Mouse (Mus musculus): ENCODE results near the gene Fmn2. TPM values are rescaled to one million over a fixed set of nuclear protein-coding genes. Genes with fewer than 3 reads are reported as not detected.

Fmn2 gene
- total RNA-seq, 2 experiments from 2014 or later, result 0.20 to 0.33 TPM

DNA sequence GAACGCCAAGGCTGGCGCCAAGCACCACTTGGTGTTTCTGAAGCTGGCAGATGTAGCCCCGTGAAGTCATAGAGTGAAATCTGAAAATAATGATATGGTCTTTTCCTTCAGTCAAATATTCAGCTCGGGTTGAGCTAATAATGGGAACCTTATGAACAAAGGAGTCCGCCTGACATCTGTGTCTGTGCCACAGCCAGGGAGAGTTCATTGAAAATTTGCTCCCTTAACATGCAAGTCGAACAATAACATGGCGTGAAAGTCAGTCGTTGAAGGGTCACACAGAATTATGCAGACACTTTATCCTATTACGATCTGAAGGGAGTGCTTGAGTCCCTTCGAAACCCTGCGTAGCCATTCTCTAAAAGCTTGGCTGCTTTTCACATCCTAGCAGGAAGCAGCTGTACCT is 147.8 kb downstream of the Fmn2 start:
- intact Hi-C loops (cut with DNase I), result no loop called here
- no peak for DNase-seq

DNA sequence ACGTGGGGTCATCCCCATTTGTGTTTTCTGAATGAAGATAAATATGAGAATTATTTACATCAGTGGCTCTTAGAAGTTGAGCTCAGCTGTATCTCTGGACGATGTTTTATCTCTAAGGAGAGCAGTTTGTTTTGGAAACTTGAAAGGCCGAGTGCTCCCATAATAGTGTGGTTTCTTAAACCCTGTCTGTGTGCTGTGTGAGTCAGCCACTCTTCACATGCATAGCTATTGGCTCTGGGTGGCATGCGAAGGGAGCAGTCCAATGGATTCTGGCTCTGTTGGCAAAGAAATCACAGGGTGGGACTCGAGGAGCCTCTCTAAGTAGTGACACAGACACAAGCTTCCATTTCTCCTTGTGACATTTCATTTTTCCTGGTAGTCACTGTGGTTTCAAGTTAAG is 152.9 kb downstream of the Fmn2 start:
- intact Hi-C loops (cut with DNase I), result no loop called here
- DNase-seq, result no peak

DNA sequence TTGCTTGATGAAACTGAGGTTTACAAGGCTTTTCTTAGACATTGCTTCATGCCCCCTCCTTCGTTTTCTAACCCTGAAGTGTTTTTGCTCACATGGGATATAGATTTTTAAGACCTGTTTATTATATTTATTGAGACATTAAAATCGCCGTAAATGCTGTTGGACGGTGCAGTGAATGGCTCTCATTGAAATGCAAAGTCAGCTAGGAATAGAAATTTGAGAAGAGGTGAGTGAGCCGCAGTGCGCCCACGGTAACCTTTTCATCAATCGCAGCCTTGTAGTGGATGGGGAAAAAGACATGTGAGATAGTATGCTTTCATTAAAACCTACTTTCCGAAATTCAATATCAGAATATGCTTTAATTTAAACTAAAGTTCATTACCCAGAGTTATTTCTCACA is 153.7 kb downstream of the Fmn2 start:
- DNase-seq, result no peak
- intact Hi-C loops (cut with DNase I), result no loop called here

DNA sequence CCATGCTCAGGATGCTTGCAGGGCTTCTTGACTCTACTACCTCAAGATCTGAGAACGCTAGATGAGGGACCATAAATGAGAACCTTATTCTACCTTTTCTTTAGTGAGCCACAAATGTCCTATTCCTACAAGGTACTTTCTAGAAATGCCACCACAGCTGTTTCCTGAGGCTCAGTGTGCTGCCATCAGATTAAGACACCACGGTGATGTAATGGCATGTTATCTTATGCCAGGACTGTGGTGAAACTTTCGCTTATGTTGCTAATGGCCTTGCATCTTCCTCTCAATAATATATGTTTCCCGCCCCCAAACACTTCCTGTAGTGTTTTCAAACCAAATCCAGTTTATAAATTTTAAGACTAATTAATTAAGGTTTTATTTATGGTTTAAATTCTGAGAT is 154.9 kb downstream of the Fmn2 start:
- intact Hi-C loops (cut with DNase I), result no loop called here
- DNase-seq, result no peak

DNA sequence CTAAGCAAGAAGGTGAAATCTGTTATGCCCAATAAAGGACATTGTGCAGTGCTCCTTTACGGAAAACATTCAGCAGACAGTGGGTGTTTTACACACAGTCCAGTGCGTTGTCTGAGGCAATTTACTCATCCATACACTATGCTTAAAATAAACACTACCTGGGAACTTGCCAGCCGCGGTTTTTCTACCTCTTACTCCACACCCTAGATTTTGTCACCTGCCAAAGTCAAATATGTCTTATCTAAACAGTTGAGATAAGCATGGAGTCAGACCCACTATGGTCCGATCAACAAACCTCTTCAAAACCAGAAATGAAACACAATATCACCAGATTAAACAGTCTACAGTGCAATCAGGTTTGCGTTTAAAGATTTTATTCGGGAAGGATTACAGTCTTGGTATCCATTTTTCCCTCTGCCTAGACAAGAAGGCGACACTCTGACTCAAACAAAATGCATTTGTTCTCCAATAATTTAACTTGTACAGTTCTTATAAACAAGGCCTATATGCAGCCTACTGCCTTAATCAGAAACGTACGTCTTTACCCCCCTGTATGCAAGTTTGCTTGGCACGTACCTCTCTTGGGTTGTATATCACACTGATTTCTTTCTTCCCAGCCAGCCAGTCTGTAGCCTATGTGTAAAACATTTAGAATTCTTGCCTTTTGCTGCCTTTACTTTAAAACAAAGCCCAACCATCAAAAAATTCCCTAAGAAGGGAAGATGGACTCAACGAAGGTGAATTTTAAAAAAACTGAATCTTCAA is 158.0 kb downstream of the Fmn2 start:
- no peak for DNase-seq
- intact Hi-C loops (cut with DNase I), result no loop called here

DNA sequence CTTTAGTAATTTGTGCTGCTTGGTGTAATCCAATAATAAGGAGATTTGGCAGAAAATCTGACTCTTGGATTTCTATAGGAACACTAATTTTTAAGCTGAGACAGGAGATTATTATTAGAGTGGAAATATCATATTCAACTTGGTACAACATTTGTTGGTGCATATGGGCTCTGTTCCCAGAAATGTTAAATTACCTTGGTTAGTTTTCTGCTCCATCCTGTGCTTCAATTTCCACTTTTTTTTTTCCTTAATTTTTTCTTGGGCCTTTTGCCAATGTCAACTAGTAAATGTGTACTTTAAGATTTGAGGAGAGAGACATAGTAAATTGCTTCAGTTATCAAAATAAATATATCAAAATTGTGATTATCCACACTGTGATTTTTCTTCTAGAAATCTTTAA is 163.5 kb downstream of the Fmn2 start:
- intact Hi-C loops (cut with DNase I), result no loop called here
- no peak for DNase-seq

DNA sequence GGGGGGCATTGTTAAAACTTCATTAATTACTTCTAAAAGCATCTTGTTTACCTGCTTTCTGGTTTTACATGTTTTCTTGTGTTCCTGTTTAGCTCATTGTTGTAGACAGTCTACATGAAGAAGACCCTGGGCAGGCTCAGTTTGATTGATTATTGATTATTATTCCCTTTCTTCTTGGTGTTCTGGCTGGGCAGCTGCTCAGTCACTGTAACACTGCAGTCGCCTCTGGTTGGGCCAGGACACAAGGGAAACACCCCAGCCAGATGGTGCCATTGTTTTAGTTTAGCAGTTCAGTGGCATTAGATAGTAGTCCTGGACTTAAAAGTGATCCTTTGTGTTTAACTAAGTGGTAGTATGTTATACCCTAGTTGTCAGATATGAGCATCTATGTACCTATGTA is 167.5 kb downstream of the Fmn2 start:
- intact Hi-C loops (cut with DNase I), result no loop called here
- DNase-seq, result no peak

DNA sequence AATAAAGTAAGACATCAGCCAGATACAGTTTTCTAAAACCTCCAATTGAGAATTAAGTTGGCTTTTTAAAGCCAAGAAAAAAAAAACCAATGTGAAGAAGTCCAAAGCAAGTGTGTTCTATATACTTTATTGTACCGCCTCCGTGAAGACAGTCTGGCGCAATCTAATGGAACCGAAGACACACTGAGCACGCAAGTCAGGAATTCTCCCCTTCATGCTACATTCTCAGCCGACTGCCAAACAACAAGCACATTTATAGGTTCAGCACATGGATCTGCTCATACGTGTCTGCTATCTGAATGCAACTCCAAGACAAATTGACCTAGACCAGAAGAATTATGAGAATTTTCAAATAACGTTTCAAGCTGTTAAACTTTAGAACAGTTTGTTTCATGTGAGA is 169.2 kb downstream of the Fmn2 start:
- intact Hi-C loops (cut with DNase I), result no loop called here

DNA sequence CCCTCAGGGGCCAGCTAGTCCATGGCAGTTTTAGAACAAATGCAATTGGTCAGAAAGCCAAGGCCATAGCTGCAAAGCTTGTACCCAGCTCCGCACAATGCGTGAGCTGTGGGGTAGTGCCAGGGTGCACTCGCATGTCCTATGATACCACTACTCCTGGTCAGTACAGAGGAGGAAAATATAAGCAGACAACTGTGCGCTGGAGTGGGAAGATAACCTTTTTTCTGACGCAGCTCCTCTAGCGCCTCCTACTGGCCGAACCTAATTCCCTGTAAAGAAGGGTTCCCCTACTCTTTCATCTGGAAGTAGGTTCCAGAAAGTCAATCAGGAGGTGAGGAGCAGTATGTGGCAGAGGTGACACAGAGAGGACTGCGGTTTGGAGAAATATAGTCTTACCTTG is 173.0 kb downstream of the Fmn2 start:
- intact Hi-C loops (cut with DNase I), result no loop called here
- no peak for DNase-seq

More for the DNA sequence above, 169.2 kb downstream of the Fmn2 start:
- no peak for DNase-seq

DNA sequence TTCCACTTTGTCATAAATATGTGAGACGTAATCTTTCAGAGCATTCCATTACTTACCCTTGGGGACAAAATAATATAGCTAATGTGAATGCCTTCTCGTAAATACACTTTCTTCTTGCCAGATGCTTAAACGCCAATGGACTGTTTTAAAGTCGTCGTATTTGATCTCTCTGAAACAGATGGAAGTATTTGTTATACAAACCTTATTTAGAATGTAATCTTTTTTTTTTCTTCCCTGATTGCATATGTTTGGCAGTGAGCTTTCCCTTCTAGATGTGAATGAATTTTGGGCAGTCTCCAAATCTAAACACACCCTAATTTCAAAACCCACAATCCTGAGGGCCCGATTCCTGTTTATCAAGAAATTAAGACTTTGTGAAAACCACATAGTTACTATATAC is 173.7 kb downstream of the Fmn2 start:
- intact Hi-C loops (cut with DNase I), result no loop called here
- no peak for DNase-seq

DNA sequence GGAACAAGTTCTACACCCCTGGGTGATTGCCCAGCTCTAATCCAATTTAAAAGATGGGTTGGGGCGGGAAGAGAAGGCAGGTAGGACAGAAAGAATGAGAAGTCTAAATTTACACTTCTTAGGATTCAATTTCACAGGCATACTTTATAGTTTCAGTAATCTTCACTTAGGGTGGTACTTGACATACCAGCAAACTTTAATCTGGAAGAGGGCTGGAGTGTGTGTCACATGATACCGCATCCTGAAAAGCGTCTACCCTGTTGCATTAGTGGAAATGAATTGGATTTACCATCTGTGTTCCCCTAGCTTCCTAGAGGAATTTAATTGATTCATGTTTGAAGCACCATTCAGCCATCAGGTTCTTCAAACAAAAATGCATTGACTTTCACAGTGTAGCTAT is 174.6 kb downstream of the Fmn2 start:
- intact Hi-C loops (cut with DNase I), result no loop called here
- DNase-seq, result no peak

DNA sequence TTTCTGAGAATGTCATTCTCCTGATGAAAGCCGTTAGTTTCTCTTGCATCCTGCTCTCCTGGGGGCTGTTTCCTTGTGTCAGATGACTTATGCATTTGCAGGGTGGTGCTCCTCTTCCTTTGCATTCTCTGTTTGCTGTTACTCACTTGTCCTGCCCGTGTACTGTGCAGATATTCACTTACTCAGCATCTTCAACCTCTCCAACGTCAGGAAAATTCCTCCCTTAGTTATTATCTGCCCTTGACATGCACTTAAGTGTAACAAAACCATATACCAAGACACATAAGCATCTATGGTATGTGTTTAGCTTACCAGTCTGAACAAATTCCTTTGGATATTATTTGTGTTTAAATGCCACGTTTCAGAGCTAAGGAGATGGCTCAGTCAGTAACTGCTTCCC is 175.6 kb downstream of the Fmn2 start:
- intact Hi-C loops (cut with DNase I), result no loop called here
- no peak for DNase-seq

DNA sequence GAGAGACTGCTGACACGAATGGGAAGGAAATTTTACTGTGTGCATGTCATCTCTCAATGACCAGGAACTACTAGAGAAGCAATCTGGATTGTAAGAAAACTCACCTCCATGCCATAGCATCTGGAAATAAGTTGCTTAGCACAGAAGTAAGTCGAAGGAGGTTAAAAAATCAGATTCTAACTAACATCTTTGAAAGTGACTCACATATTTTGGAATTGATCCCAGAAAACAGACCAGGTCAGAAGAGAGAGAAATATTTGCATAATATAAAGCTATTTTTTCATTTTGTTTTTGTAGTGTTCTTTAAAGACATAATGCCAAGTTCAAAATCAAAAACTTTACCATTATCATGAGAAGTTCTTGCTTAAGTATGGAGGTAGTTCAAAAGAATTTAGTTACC is 187.7 kb downstream of the Fmn2 start:
- DNase-seq, result no peak
- intact Hi-C loops (cut with DNase I), result no loop called here

DNA sequence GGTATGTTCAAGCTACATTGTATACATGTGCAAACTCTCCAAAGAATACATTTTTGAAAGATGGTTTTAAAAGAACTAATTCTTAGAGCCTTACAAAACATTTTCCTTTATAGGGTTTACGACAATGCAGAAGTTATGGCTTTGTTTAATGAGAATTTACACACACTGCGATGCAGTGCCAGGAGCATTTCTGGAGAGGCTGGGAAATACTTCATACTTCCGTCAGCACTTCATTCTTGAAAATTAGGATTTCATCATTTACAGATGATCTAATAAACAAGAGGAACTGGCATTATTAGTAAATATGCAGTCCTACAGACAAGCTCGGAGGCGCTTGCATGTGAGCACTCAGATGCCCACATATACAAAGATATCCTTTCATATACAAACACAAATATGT is 199.2 kb downstream of the Fmn2 start:
- intact Hi-C loops (cut with DNase I), result no loop called here
- DNase-seq, result no peak

DNA sequence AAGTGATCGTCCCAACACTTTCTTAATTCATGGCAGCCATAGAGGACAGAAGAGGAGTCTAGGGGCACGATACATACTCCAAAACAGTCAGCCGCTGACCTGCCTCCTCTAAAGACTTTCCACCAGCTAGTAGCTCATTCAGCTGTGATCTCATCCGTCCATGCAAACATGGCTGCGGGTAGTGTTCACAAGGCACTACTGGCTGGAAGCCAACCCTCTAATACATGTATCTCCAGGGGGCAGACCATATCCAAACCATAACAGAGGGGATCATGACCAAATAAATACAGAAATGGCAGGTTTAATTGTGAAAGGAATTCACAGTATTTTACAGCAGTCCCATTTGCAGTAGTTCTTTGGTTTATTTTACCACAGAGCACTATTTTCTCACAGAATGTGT is 200.2 kb downstream of the Fmn2 start:
- intact Hi-C loops (cut with DNase I), result no loop called here
- no peak for DNase-seq

DNA sequence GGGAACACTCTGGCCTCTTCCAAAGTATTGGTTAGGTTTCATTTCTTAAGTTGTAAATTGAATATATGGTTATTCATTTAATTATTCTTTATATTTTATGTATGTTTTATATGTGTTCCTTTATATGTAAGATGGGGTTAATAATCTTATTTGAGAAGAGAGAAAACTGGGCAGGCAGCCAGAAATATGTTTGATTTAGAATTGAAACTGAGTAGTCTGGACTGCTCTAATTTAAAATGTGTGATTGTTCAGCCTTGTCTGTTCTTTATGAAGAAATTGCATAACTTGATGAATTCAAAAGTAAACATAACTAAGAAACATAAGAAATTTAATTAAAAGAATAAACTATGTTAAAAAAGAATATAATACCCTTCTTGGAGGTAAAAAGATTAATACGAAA is 202.3 kb downstream of the Fmn2 start:
- intact Hi-C loops (cut with DNase I), result no loop called here
- DNase-seq, result no peak

DNA sequence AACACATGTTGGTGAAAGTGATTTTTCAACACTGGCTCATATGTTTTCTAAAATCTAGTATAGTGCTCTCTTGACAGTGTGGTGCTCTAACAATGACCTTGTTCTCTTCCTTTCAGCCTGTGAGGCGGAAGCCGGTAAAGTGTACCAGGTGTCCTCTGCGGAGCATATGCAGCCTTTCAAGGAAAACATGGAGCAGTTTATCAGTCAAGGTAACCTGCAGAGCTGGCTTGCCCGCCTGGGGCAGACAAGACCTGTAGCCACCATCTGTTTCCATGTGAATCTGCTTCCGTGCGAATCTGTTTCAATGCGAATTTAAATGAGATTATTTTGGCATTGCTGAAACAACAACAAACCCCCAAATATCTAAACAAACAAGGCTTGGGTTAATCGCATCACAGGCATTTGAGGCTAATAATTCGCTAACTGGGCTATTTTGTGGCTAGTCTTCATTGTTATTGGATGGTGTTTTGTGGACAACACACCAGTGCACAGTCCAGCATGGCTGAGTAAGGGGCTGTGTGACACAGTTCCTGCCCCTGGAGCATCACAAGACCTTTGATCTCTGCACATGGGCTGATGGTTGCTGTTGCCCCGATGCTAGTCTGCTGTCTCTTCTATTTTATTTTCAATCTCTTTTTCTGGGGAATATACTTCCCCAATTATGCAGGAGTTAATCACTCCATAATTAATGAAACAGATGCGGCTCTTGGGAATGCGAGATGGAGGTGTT is 218.3 kb downstream of the Fmn2 start:
- intact Hi-C loops (cut with DNase I), result no loop called here
- no peak for DNase-seq

DNA sequence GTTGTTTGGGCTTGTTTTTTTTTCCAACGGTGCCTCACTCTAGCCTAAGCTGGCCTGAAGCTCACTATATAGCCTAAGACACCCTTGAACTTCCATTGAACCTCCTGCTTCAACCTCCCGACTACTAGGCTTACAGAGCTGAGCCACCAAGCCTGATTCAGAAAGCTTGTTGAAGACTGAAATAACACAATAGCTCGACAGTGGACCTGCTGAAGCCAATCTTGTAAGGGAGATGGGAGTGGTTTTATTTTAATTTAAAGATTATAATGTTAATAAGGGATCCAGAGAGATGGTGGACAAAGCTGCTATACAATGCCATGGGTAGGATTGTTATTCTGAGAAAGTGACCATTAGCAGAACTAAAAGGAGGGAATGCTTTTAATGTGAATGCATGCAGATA is 227.1 kb downstream of the Fmn2 start:
- DNase-seq, result no peak
- intact Hi-C loops (cut with DNase I), result no loop called here

DNA sequence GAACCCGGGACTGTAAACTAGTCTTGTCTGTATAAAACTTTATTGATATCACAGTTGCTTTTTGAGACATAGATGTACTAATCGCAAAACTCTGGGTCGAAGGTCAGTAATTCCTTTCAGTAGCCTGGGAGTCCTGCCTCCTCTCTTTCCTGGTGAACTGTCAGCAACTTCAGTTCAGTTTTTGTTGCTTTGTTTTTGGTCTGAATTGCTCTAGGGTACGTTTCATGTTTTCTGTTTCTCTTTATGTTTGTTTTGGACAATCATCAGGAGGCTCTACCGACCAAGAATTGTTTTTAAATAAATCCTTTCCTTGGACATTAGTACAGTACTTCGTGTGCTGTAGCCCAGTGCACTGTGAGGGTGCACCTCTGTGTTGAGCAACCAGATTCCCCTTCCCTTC is 231.1 kb downstream of the Fmn2 start:
- intact Hi-C loops (cut with DNase I), result no loop called here
- no peak for DNase-seq

DNA sequence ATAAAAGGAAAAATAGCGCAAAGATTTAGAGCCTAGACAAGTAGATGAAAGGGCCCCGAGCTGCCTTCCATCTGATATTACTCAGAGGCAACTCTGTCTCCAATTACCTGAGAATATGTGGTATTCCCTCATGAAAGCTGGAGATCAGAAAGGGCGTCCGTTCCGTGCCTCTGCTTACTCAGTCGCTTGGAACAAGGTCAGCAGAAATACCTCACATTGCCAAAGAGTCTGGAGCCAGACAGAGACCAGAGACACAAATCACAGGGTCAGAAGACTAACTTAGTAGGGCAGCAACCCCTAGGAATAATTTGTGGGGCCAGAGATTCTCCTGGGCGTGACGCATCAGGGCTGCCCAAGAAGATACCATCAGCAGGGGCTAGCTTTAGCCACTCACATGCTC is 237.3 kb downstream of the Fmn2 start:
- intact Hi-C loops (cut with DNase I), result no loop called here
- no peak for DNase-seq

DNA sequence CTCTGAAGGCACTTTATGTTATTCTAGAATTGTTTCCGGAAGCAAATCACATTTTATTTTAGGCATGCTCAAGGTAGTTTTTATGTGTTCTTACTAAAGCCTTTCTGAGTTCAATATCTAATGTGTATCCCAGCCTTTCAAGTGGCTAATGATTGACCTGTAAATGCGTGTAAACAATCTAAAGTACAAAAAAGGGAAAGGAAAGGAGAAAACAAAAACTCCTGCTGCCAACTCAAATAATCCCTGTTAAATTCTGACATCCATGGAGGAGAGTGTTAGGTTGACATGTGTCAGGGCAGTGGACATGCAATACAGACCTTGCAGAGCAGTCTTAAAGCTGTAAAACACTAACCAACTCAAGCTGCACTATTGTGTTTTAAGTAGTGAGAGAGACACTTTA is 241.0 kb downstream of the Fmn2 start:
- no peak for DNase-seq
- intact Hi-C loops (cut with DNase I), result no loop called here

DNA sequence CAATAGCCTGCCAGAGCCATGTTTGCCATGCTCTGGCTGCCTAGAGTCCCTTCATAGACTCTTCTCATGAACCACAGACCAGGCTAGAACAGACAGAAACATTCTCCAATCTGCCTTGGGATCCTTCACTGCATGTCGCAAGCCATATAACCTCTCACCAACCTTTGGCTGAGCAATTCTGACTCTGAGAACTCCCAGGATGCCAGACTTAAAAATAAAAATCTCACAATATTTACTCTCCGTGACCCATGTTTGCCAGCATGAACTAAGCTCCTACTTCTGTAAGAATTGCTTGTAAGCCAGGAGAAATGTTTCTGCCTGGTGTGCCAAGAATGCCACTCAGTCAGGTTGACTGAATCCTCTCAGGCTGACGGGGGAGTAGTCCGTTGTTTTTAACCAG is 246.9 kb downstream of the Fmn2 start:
- intact Hi-C loops (cut with DNase I), result no loop called here

More for the DNA sequence above, 246.9 kb downstream of the Fmn2 start:
- no peak for DNase-seq

Data from heart, postnatal 14 days (tissue).